Mouse (Mus musculus) kidney, adult 2 months (tissue): Measurements from ENCODE around the gene Ror2. TPM values are rescaled to one million over a fixed set of nuclear protein-coding genes. Genes with fewer than 3 reads are reported as not detected.

Experiments used
- DNase-seq: peaks from one replicate; pipeline ENCODE4 v3.0.0; 2021
- H3K27ac ChIP-seq: fragments of 200-500 bp; 2 replicates; pipeline ENCODE4 v1.5.1; 2012; ENCODE audit warnings: low read depth, low read length, control low read depth, inconsistent platforms; ENCODE audit not compliant: insufficient read depth
- H3K27me3 ChIP-seq: fragments of 200-500 bp; replicated peaks from 2 replicates; pipeline ENCODE4 v1.6.1; 2012; ENCODE audit warnings: mild to moderate bottlenecking, moderate library complexity, low read length, inconsistent platforms; ENCODE audit not compliant: control insufficient read depth, insufficient read depth
- H3K36me3 ChIP-seq: fragments of 200-500 bp; 2 replicates; pipeline ENCODE4 v1.6.1; 2012; ENCODE audit warnings: mild to moderate bottlenecking, moderate library complexity, low read length, inconsistent platforms; ENCODE audit not compliant: control insufficient read depth, insufficient read depth
- H3K4me1 ChIP-seq: fragments of 200-500 bp; 2 replicates; pipeline ENCODE4 v1.6.1; 2011; ENCODE audit warnings: low read length; ENCODE audit not compliant: control insufficient read depth, insufficient read depth
- H3K4me3 ChIP-seq: fragments of 200-500 bp; 2 replicates; pipeline ENCODE4 v1.5.1; 2011; ENCODE audit warnings: mild to moderate bottlenecking, low read depth, low read length, control low read depth; ENCODE audit not compliant: insufficient read depth
- CTCF ChIP-seq: fragments of 200-500 bp; conservative IDR thresholded peaks from 2 replicates; pipeline ENCODE4 v1.5.1; 2011; ENCODE audit warnings: low read depth, mild to moderate bottlenecking, control low read depth, low read length, moderate library complexity, mixed read lengths; ENCODE audit not compliant: insufficient read depth, insufficient read length
- POLR2A ChIP-seq: fragments of 200-500 bp; IDR thresholded peaks from one replicate; pipeline ENCODE4 v1.6.1; 2011; ENCODE audit warnings: low read depth, low read length, control low read depth
- WGBS: fragments of 180-500 bp; shearing (Covaris S2); methylation state at CpG from one replicate; pipeline ENCODE4 v1.1.7; 2018; 5-methylcytosine and 5-hydroxymethylcytosine counted together
- polyA plus RNA-seq: library from polyadenylated mRNA; depleted of rRNA; stranded (reverse); fragments of >200 nt; gene quantifications from 2 replicates; pipeline ENCODE4 v1.2.3, GENCODE M21; 2012

Gene Ror2
- polyA plus RNA-seq, 1 experiment: 3.7 TPM

DNA sequence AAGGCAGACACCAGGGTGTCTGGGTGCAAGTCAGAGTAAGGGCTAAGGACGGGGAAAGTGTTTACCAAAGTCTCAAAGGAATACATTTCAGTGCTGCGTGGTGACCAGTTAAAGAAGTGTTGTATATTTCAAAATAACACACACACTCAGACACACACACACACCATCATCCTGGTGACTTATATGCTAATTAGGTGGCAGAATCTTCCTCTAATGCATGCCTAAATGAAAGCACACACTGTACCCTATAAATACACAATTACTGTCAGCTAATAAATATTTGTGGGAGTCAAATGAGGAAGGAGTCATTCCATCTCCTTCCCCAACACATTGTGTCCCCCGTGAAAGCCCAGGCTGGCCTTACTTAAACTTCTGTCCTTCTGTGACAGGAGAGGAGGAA is 66.5 kb downstream of the Ror2 start:
- Histone ChIP-seq H3K27me3 (no peaks in the 10 kb centered on the region), H3K36me3 (no peaks in the 10 kb centered on the region), H3K27ac (no peak overlapping the region), H3K4me3 (no peak overlapping the region), H3K4me1 (no peaks in the 10 kb centered on the region)
- WGBS: 58% methylated on average over 3 of the region's 3 CpGs
- no peak for DNase-seq
- no peak for TF ChIP-seq CTCF
- no peak for TF ChIP-seq POLR2A

DNA sequence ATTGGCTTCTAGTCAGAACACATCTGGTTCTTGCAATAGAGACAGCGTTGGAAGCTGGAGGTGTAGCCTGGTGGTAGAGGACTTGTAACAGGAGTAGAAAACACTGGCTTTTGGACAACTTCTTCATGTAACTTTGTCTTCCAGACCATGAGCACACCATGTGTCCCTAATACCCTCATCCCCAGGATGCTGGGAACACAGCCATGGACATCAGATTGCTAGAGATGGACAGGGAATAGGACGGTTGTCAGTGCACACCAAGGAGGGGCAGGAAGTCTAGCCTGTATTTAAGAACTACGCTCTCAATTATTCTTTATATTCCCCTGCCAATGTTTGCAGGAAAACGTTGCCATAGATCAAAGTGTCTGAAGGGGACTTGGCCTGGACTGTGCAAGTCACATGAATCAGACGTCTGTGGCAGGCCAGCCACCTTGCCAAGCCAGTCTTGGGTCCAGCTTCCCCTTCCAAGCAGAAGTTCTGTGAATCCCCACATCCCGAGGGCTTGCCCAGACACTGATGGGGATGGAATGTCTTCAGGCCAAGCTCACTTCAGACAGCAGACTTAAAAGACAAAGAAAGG is 68.4 kb downstream of the Ror2 start:
- H3K4me1 ChIP-seq: no peaks in the 10 kb centered on the region
- no peak overlapping the region for H3K27ac ChIP-seq
- no peaks in the 10 kb centered on the region for H3K36me3 ChIP-seq
- WGBS: 48% methylated on average over 6 of the region's 6 CpGs
- TF ChIP-seq CTCF (no peak), POLR2A (no peak)
- DNase-seq: peak; percentile 52
- H3K27me3 ChIP-seq: no peaks in the 10 kb centered on the region
- no peak overlapping the region for H3K4me3 ChIP-seq

DNA sequence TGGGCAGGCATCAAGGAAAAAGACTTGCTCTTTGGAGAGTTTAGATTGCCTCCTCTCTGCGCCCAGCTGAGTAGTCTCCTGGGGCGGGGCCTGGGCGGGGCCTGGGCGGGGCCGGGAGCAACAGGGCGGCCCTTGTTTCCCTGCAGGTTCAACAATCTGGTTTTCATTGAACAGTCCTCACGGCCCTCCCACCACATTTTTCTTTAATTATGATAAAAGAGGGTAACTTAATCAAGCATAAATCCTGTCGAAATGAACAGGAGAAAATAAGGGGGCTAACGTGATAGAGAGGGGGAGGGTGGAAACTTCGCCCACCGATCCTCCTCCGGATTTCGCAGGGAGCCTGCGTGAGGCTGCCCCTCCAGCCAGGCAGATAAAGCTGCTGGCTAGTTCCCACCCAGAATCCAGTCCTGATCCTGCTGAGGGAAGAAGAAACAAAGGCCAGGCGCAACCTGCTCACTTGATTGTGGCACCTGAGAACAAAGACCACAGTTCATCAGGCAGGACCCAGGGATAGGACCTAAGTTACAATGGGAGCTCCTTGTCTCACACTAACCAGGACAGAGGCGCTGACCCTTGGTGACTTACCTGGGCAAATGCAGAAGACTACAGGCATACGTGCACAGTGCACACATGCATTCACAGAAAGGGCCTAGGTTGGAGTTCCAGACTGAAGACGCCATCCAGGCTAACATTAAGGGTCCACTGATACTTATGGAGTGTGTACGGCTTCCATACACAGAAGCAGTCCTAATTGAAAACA is 73.8 kb downstream of the Ror2 start:
- 23% methylated on average over 19 of the region's 19 CpGs for WGBS
- no peaks in the 10 kb centered on the region for H3K4me1 ChIP-seq
- H3K4me3 ChIP-seq: no peak overlapping the region
- H3K36me3 ChIP-seq: no peaks in the 10 kb centered on the region
- no peaks in the 10 kb centered on the region for H3K27me3 ChIP-seq
- DNase-seq: no peak
- TF ChIP-seq POLR2A: no peak
- TF ChIP-seq CTCF: no peak
- no peak overlapping the region for H3K27ac ChIP-seq

DNA sequence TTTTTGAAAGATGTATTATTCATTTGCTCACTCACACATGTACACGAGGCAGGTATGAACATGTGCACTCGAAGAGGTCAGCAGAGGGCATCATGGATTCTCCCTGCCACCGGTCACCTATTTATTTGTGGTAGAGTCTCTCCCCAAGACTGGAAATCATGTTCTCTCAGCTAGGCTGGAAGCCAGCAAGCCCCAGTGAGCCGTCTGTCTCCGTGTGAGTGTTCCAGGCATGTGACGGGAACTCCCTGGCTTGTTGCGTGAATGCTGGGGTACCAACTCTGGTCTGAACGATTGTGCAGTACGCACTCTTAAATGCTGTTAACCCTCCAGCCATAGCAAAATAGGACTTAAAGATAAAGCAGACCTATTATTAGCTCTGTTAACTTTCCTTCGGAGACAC is 77.4 kb downstream of the Ror2 start:
- Histone ChIP-seq H3K4me1 (no peaks in the 10 kb centered on the region), H3K27me3 (no peaks in the 10 kb centered on the region)

DNA sequence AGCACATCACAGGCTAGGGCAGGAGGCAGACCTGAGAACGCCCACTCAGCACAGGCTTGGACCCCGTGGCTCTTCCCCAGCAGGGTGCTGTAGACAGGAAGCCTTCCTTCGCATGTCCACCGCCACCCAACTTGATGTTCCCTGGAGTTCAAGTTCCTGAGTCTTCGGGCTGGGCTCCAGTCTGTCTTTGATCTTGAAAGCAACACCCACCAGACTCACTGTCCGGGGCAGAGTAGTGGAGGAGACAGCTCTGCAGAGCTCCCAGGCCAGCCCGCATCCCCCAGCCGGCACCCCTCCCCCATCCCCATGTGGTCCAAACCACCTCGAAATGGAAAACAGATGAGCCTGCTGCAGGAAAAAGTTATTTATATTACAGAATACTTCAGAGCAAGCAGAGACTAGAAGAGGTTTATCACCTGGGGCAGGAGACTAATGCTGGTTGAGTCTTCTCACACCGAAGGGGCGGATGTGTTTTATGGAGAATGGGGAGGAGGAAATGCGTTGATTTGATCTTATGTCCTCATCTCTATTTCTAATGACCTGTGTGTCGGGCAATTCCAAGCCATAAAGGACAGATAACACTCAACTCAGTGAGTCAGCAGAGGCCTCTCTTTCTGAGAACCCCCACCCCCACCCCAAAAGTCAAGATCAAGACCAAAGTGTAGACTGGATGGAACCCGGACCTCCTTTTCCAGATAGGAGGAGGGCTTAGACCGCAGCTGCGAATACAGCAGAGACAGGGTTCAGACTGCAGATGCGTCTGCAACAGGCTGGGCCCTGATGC is 80.6 kb downstream of the Ror2 start:
- 47% methylated on average over 17 of the region's 17 CpGs for WGBS
- H3K4me1 ChIP-seq: no peaks in the 10 kb centered on the region
- DNase-seq: no peak

More for the DNA sequence above, 77.4 kb downstream of the Ror2 start:
- TF ChIP-seq CTCF (no peak), POLR2A (no peak)
- Histone ChIP-seq H3K4me3 (no peak overlapping the region), H3K36me3 (no peaks in the 10 kb centered on the region), H3K27ac (no peak overlapping the region)
- DNase-seq: no peak
- 85% methylated on average over 10 of the region's 10 CpGs for WGBS

DNA sequence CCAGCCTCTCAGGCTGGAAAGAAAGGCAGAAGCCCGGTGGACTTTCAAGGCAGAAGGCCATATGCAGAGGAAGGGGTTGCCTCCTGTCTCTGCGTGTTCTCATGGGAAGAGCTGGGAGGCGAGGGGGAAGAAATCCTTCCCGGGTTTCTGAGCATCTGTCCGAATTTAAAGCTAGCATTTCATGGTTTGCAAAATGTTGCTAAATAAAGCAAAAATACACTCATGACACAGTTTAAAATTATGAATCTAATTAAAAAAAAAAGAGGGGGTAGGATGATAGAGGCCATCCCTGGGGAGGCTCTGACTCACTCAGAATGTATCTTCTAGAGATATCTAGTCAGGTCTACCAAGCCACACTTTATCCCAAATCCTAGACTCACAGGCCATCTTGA is 83.5 kb downstream of the Ror2 start:
- Histone ChIP-seq H3K4me3 (no peak overlapping the region), H3K36me3 (no peaks in the 10 kb centered on the region), H3K4me1 (no peaks in the 10 kb centered on the region), H3K27me3 (no peaks in the 10 kb centered on the region), H3K27ac (no peak overlapping the region)
- DNase-seq: no peak
- no peak for TF ChIP-seq POLR2A
- no peak for TF ChIP-seq CTCF
- 71% methylated on average over 5 of the region's 5 CpGs for WGBS

More for the DNA sequence above, 80.6 kb downstream of the Ror2 start:
- Histone ChIP-seq H3K4me3 (no peak overlapping the region), H3K27ac (no peak overlapping the region), H3K36me3 (no peaks in the 10 kb centered on the region), H3K27me3 (no peaks in the 10 kb centered on the region)
- no peak for TF ChIP-seq CTCF
- no peak for TF ChIP-seq POLR2A

DNA sequence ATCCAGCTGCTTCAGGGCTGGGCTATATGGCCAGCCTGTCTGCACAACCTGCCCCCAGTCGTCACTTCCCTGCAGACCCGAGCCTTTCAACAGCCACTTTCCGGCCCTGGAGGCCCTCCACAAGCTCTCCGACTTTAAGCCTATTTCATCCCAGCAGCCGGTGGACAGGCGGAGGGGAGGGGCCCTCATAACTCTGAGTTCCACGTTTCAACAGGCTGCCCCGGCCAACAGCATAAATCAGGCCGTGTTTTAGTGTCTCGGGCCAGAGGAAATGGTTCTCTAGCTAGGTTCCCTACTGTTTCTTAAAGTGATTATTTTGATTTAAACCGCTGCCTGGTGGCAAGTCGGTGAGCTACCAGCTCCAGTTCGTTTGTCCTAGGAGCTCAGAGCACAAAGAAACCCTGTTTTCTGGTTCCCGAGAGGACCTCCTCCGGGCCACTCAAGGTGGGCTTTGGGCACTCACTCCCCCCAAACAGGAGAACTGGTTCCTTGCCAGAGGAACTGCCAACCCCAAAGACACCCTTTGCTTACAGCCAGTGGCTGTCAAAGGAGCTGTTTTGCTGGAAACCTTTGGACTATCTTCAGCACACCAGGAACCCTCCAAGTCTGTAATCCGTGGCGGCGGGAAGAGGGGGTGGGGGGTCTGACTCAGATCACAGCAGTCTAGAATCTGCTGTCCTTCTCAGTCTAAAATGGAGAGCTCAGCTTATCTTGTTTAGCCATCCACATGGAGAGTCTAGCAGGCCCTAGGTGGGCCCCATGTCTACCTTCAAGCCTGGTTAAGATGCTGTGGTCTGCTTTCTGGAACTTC is 84.1 kb downstream of the Ror2 start:
- Histone ChIP-seq H3K4me1 (no peaks in the 10 kb centered on the region), H3K27ac (peak overlapping the region; percentile 43; the same call in 1 of the 2 replicates), H3K36me3 (no peaks in the 10 kb centered on the region), H3K4me3 (no peak overlapping the region), H3K27me3 (no peaks in the 10 kb centered on the region)
- peak; percentile 78 for DNase-seq
- TF ChIP-seq POLR2A (no peak), CTCF (no peak)
- 14% methylated on average over 18 of the region's 18 CpGs for WGBS
